Mouse (Mus musculus) bone marrow macrophage, adult 2 months (primary cell): ENCODE results near the gene Ablim1.

ENCODE experiments used
- CTCF ChIP-seq: IDR thresholded peaks from 2 replicates; pipeline ENCODE4 v1.5.1; 2012; ENCODE audit warnings: low read depth, mild to moderate bottlenecking, low read length, moderate library complexity
- POLR2A ChIP-seq: IDR thresholded peaks from 2 replicates; pipeline ENCODE4 v1.6.1; 2012; ENCODE audit warnings: mild to moderate bottlenecking, low read depth, low read length, borderline replicate concordance

- TF ChIP-seq CTCF: no peak
- no peak for TF ChIP-seq POLR2A
Measured at GRCm38 (mm10) chr19:57106031-57106430, 208.7 kb downstream of the Ablim1 start.
